Mouse (Mus musculus): ENCODE data around the gene Cfap74.

GRCm38 (mm10) chr4:155472716-155473290, 63.8 kb downstream of the Cfap74 start:
- TF ChIP-seq CTCF (IDR thresholded peaks at IDR 0.05), result no peak
- no peak for TF ChIP-seq EP300 (IDR thresholded peaks at IDR 0.05)
